Mouse (Mus musculus) thymus, adult 2 months (tissue): Measurements from ENCODE around the gene Olfr373. TPM values are rescaled to one million over a fixed set of nuclear protein-coding genes. Genes with fewer than 3 reads are reported as not detected.
"Not testable (repeated sequence)": the region's sequence is repeated elsewhere in the genome, so short reads cannot be mapped to it uniquely, and the experiment has no call there.

Source experiments
- DNase-seq: peaks from one replicate; pipeline ENCODE4 v3.0.0; 2021
- H3K27ac ChIP-seq: fragments of 200-500 bp; 2 replicates; pipeline ENCODE4 v1.5.1; 2012; ENCODE audit warnings: low read length, control low read depth; ENCODE audit not compliant: control insufficient read depth, insufficient read depth
- H3K27me3 ChIP-seq: fragments of 200-500 bp; 2 replicates; pipeline ENCODE4 v1.6.1; 2012; ENCODE audit warnings: mild to moderate bottlenecking, low read length, moderate library complexity, mixed read lengths; ENCODE audit not compliant: control insufficient read depth, insufficient read depth
- H3K36me3 ChIP-seq: fragments of 200-500 bp; 2 replicates; pipeline ENCODE4 v1.6.1; 2012; ENCODE audit warnings: mild to moderate bottlenecking, low read length, moderate library complexity; ENCODE audit not compliant: control insufficient read depth, insufficient read depth
- H3K4me1 ChIP-seq: fragments of 200-500 bp; replicated peaks from 2 replicates; pipeline ENCODE4 v1.6.1; 2012; ENCODE audit warnings: low read length; ENCODE audit not compliant: control insufficient read depth, insufficient read depth
- H3K4me3 ChIP-seq: fragments of 200-500 bp; 2 replicates; pipeline ENCODE4 v1.5.1; 2012; ENCODE audit warnings: mild to moderate bottlenecking, low read length, control low read depth, moderate library complexity; ENCODE audit not compliant: control insufficient read depth, insufficient read depth
- CTCF ChIP-seq: fragments of 200-500 bp; IDR thresholded peaks from 2 replicates; pipeline ENCODE4 v1.5.1; 2012; ENCODE audit warnings: mild to moderate bottlenecking, control low read depth, low read length, moderate library complexity, borderline replicate concordance; ENCODE audit not compliant: control insufficient read depth, poor library complexity, insufficient read depth; ENCODE audit errors: extremely low read depth
- POLR2A ChIP-seq: fragments of 200-500 bp; IDR thresholded peaks from 2 replicates; pipeline ENCODE4 v1.6.1; 2012; ENCODE audit warnings: mild to moderate bottlenecking, low read length, control low read depth, moderate library complexity; ENCODE audit not compliant: control insufficient read depth, poor library complexity, insufficient read depth; ENCODE audit errors: extremely low read depth
- WGBS: fragments of 180-500 bp; shearing (Covaris S2); methylation state at CpG from one replicate; pipeline ENCODE4 v1.1.7; 2018; 5-methylcytosine and 5-hydroxymethylcytosine counted together
- polyA plus RNA-seq: library from polyadenylated mRNA; depleted of rRNA; stranded (reverse); fragments of >200 nt; gene quantifications from 2 replicates; pipeline ENCODE4 v1.2.3, GENCODE M21; 2012

The Olfr373 gene
- polyA plus RNA-seq, 1 experiment, result not detected

DNA sequence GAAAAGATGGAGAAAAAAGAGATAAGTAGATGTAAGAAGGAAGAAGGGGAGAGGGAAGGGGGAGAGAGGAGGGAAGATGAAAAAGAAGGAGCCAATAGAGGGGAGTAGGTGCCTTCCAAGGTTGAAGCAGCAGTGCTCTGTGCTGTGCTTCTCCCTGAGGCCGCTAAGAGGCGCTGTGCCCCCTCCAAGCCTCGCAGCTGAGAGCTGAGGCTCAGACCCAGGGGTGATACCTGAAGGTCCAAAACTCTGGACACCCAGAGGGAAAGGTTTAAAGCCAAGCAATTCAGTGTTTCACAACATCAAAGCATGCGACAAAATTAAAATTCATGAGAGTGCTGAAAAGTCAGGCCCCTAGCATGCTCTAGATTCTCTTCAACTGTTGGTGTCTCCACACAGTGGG is 22.2 kb downstream of the Olfr373 start:
- DNase-seq, result no peak

GRCm38 (mm10) chr8:72106740-72107139 is 23.8 kb downstream of the Olfr373 start, which contains the start of gene Olfr374:
Gene Olfr374, plus strand, starts transcription at chr8:72107040.
- no peak within 1 kb of the TSS for H3K4me3 ChIP-seq
- H3K27me3 ChIP-seq, result no peaks in the 10 kb centered on the region
- DNase-seq, result no peak

More for the DNA sequence above, 22.2 kb downstream of the Olfr373 start:
- H3K27me3 ChIP-seq, result no peaks in the 10 kb centered on the region
- WGBS, result 37% methylated on average over 4 of the region's 4 CpGs
- H3K4me1 ChIP-seq, result no peaks in the 10 kb centered on the region
- no peak overlapping the region for H3K4me3 ChIP-seq
- TF ChIP-seq POLR2A (no peak), CTCF (no peak)
- H3K27ac ChIP-seq, result no peak overlapping the region
- no peaks in the 10 kb centered on the region for H3K36me3 ChIP-seq

GRCm38 (mm10) chr8:72110876-72111275 is 27.9 kb downstream of the Olfr373 start:
- 62% methylated on average over 6 of the region's 6 CpGs for WGBS
- no peak overlapping the region for H3K4me3 ChIP-seq
- H3K36me3 ChIP-seq, result no peaks in the 10 kb centered on the region
- H3K4me1 ChIP-seq, result no peaks in the 10 kb centered on the region
- H3K27ac ChIP-seq, result no peak overlapping the region
- no peak for DNase-seq
- no peak for TF ChIP-seq POLR2A
- TF ChIP-seq CTCF, result no peak
- H3K27me3 ChIP-seq, result no peaks in the 10 kb centered on the region

More at GRCm38 (mm10) chr8:72106740-72107139, 23.8 kb downstream of the Olfr373 start, which contains the start of gene Olfr374:
- TF ChIP-seq POLR2A (no peak), CTCF (no peak)
- WGBS, result 98% methylated on average over 3 of the region's 3 CpGs
- Histone ChIP-seq H3K27ac (no peak within 1 kb of the TSS), H3K4me1 (no peaks in the 10 kb centered on the region), H3K36me3 (no peaks in the 10 kb centered on the region)

GRCm38 (mm10) chr8:72112486-72112885 is 29.5 kb downstream of the Olfr373 start:
- TF ChIP-seq CTCF, result no peak
- TF ChIP-seq POLR2A, result no peak
- Histone ChIP-seq H3K4me1 (no peaks in the 10 kb centered on the region), H3K27me3 (no peaks in the 10 kb centered on the region), H3K4me3 (no peak overlapping the region), H3K27ac (no peak overlapping the region), H3K36me3 (no peaks in the 10 kb centered on the region)
- WGBS, result 93% methylated on average over 3 of the region's 3 CpGs
- peak; percentile 12 for DNase-seq

DNA sequence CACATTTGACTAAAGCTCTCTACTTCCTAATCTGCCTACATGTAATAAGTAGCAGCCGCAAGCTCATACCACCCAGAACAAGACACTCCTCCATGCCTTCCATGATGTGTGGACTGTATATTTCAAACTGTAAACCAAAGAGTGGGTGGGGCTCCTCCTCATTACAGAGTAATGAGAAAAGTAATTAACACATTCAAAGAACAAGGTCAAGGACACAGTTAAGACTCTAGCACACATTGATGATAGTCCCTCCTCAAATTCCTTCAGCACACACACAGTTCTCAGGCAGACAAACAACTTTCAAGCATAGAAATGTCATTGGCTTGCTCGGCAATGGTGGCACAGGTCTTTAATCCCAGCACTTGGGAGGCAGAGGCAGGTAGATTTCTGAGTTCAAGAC is 32.2 kb downstream of the Olfr373 start:
- DNase-seq, result no peak
- no peak overlapping the region for H3K4me3 ChIP-seq
- no peaks in the 10 kb centered on the region for H3K27me3 ChIP-seq
- H3K27ac ChIP-seq, result no peak overlapping the region
- no peaks in the 10 kb centered on the region for H3K4me1 ChIP-seq
- H3K36me3 ChIP-seq, result no peaks in the 10 kb centered on the region
- 96% methylated on average over 2 of the region's 2 CpGs for WGBS
- TF ChIP-seq CTCF (no peak), POLR2A (no peak)

- Histone ChIP-seq H3K36me3 (no peaks in the 10 kb centered on the region), H3K27ac (no peak overlapping the region), H3K4me3 (no peak overlapping the region), H3K27me3 (no peaks in the 10 kb centered on the region), H3K4me1 (no peaks in the 10 kb centered on the region)
- TF ChIP-seq POLR2A (no peak), CTCF (no peak)
- no peak for DNase-seq
- 66% methylated on average over 4 of the region's 4 CpGs for WGBS
Measured at GRCm38 (mm10) chr8:72118616-72119015, 35.6 kb downstream of the Olfr373 start.

- H3K4me3 ChIP-seq, H3K27me3 ChIP-seq, H3K36me3 ChIP-seq, H3K27ac ChIP-seq, H3K4me1 ChIP-seq, DNase-seq: not testable (repeated sequence)
- 88% methylated on average over 3 of the region's 3 CpGs for WGBS
Measured at GRCm38 (mm10) chr8:72121486-72121885, 38.5 kb downstream of the Olfr373 start.

DNA sequence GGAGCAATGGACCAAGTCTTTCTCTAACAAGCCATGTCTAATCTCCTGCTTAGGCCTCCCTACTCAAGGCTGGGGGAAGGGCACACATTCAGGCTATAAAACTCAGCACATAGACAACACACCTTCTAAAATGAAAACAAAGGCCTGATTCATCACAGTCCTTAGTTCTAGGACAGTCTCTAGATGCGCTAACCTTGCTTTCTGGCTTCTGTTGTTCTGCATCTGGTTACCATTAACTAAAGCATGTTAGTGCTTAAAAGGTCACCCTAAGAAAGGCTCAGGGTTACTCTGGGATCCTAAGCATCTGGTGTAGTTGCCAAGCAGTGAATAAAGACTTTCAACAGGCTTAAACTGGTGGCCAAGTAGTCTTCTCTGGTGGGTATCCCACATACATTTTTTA is 39.0 kb downstream of the Olfr373 start:
- WGBS, result 94% methylated on average over 1 of the region's 1 CpGs
- no peaks in the 10 kb centered on the region for H3K36me3 ChIP-seq
- no peak for TF ChIP-seq POLR2A
- TF ChIP-seq CTCF, result no peak
- DNase-seq, result no peak
- H3K4me1 ChIP-seq, result no peaks in the 10 kb centered on the region
- no peaks in the 10 kb centered on the region for H3K27me3 ChIP-seq
- no peak overlapping the region for H3K4me3 ChIP-seq
- H3K27ac ChIP-seq, result no peak overlapping the region
